Mouse (Mus musculus): ENCODE measurements at regions not wholly inside any gene's neighbourhood (a gene's known extent, or its start where the extent isn't known, plus 50 kb on each side); places are given as distances from the start of the nearest gene placed in this dataset.

DNA sequence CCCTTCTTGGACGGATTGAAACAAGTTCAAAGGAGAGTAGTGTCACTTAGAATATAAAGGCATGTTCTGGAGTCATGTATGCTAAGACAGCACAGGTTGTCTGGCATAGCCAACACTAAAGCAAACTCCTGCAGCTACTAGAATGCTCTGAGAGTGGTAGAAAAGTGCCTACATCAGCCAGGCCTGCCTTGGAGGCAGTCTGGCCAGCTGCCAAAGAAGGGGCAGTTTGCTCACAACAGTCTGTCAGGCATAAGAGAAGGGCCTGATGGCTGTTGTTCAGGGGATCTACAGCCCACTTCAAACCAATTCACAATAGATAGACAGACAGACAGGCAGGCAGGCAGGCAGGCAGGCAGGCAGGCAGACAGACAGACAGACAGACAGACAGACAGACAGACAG is 136.5 kb upstream of the Dap start:
- Histone ChIP-seq H3K27me3 (ENCODE audit: control insufficient read depth, insufficient read depth, low read length) (no peaks in the 10 kb centered on the region), H3K27ac (ENCODE audit: low read length) (no peak overlapping the region), H3K9ac (ENCODE audit: low read length) (no peak overlapping the region), H3K9me3 (replicated peaks; ENCODE audit: control insufficient read depth, low read length) (no peaks in the 10 kb centered on the region), H3K4me1 (ENCODE audit: control insufficient read depth, insufficient read depth, low read length) (no peaks in the 10 kb centered on the region), H3K4me3 (replicated peaks; ENCODE audit: low read length) (no peak overlapping the region), H3K36me3 (ENCODE audit: control insufficient read depth, insufficient read depth, low read length) (no peaks in the 10 kb centered on the region), H3K4me2 (ENCODE audit: low read depth, low read length) (no peak overlapping the region)
- 77% methylated on average over 1 of the region's 1 CpGs for WGBS
- no peak for ATAC-seq (ENCODE audit: insufficient read depth, low FRiP score)

DNA sequence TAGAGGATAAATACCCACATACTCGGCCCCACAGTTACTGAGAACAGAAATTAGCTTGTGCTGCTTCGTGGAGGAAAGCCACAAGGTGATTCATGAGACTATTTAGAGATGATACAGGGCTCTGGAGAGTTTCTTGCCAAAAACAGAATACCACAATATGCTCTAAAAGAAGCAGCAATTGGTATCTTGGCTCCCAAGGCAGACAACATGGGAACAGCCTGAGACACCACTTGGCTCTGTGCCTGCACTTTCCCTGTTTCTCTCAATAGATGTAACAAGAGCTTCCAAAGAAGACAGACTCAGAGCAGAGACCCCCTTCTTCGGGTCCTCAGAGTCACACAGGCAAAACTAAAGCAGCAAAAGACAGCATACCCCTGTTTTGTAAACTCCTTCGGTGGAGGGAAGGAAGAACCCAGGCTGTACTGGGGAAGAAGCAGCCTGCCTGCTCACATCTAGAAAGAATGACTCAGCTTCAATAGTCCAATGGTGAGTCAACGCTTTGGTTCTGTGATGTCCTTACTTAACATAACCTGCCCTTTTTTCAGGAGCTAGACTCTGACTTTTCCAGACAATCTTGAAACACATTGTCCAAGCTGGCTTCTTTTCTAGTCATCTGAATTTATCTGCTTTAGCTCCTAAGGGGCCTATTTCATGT is 132.1 kb upstream of the Dap start:
- WGBS = 44% methylated on average over 5 of the region's 5 CpGs
- Histone ChIP-seq H3K36me3 (ENCODE audit: control insufficient read depth, insufficient read depth, low read length) (no peaks in the 10 kb centered on the region), H3K4me2 (ENCODE audit: low read depth, low read length) (no peak overlapping the region), H3K9ac (ENCODE audit: low read length) (no peak overlapping the region), H3K4me1 (ENCODE audit: control insufficient read depth, insufficient read depth, low read length) (no peaks in the 10 kb centered on the region), H3K4me3 (replicated peaks; ENCODE audit: low read length) (no peak overlapping the region), H3K27ac (ENCODE audit: low read length) (no peak overlapping the region), H3K9me3 (replicated peaks; ENCODE audit: control insufficient read depth, low read length) (no peaks in the 10 kb centered on the region), H3K27me3 (ENCODE audit: control insufficient read depth, insufficient read depth, low read length) (no peaks in the 10 kb centered on the region)
- no peak for ATAC-seq (ENCODE audit: insufficient read depth, low FRiP score)

DNA sequence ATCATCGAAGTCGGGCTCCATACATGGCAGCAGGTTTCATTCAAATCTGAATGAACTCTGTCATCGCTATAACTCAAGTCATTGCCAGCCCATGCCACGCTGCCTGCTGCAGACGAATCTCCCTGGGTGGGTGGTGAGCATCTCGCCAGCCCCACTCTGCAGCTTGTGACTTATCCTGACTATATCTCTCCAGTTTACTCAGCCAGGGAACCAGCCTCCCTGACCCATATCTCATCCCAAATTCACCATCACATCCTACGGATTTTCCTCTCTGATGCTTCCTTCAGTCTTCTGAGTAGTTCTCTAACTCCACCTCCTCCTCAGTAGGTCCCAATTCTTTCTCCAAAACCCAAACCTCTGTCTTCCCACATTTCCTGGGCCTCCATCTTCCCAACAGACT is 127.9 kb upstream of the Dap start:
- no peak overlapping the region for H3K27ac ChIP-seq (ENCODE audit: low read length)
- 90% methylated on average over 7 of the region's 7 CpGs for WGBS
- ATAC-seq (ENCODE audit: insufficient read depth, low FRiP score) = no peak
- no peak overlapping the region for H3K4me3 ChIP-seq (replicated peaks; ENCODE audit: low read length)
- no peaks in the 10 kb centered on the region for H3K9me3 ChIP-seq (replicated peaks; ENCODE audit: control insufficient read depth, low read length)
- H3K27me3 ChIP-seq (ENCODE audit: control insufficient read depth, insufficient read depth, low read length) = no peaks in the 10 kb centered on the region
- H3K4me1 ChIP-seq (ENCODE audit: control insufficient read depth, insufficient read depth, low read length) = no peaks in the 10 kb centered on the region
- no peak overlapping the region for H3K9ac ChIP-seq (ENCODE audit: low read length)
- no peak overlapping the region for H3K4me2 ChIP-seq (ENCODE audit: low read depth, low read length)
- no peaks in the 10 kb centered on the region for H3K36me3 ChIP-seq (ENCODE audit: control insufficient read depth, insufficient read depth, low read length)

DNA sequence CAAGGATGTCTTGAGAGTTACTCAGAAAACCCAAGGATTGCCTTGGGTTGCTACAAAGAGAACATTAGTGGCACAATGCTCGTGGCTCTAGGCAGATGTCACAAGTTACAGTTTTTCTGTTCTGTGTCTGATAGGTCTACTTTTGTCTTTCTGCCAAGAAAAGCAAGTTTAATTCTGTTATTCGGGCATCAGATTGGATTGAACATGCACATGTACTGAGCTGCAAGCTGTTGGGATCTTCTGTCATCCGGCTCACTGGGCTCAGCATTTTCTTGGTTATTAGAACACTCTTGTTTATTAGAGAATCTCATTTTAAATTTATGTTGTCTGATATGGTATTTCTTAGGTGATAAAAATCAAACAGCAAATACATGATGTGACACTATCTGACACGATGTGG is 126.8 kb upstream of the Dap start:
- Histone ChIP-seq H3K4me3 (replicated peaks; ENCODE audit: low read length) (no peak overlapping the region), H3K9me3 (replicated peaks; ENCODE audit: control insufficient read depth, low read length) (no peaks in the 10 kb centered on the region), H3K27me3 (ENCODE audit: control insufficient read depth, insufficient read depth, low read length) (no peaks in the 10 kb centered on the region), H3K36me3 (ENCODE audit: control insufficient read depth, insufficient read depth, low read length) (no peaks in the 10 kb centered on the region), H3K27ac (ENCODE audit: low read length) (no peak overlapping the region), H3K4me1 (ENCODE audit: control insufficient read depth, insufficient read depth, low read length) (no peaks in the 10 kb centered on the region), H3K9ac (ENCODE audit: low read length) (no peak overlapping the region), H3K4me2 (ENCODE audit: low read depth, low read length) (no peak overlapping the region)
- no peak for ATAC-seq (ENCODE audit: insufficient read depth, low FRiP score)
- WGBS = 74% methylated on average over 4 of the region's 4 CpGs

DNA sequence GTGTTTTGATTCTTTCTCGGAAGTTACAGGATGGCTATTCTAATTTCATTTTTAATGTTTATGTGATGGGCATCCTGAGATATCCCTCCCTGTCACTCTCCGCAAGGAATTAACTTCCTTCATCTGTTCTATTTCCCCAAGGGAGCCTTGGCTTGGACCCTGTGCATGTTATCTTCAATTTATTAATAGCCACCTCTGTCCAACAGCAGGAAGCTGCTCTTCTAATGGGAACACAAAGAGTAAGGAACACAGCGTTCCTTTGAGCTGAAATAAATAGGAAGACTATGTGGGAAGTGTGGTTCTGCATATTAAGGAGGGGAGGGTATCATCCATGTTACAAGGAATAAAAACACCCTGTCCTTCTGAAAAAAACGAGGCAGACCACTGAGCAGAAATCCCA is 119.4 kb upstream of the Dap start:
- Histone ChIP-seq H3K27me3 (ENCODE audit: control insufficient read depth, insufficient read depth, low read length) (no peaks in the 10 kb centered on the region), H3K9ac (ENCODE audit: low read length) (no peak overlapping the region), H3K4me2 (ENCODE audit: low read depth, low read length) (no peak overlapping the region), H3K4me3 (replicated peaks; ENCODE audit: low read length) (no peak overlapping the region), H3K9me3 (replicated peaks; ENCODE audit: control insufficient read depth, low read length) (no peaks in the 10 kb centered on the region), H3K36me3 (ENCODE audit: control insufficient read depth, insufficient read depth, low read length) (no peaks in the 10 kb centered on the region), H3K27ac (ENCODE audit: low read length) (no peak overlapping the region), H3K4me1 (ENCODE audit: control insufficient read depth, insufficient read depth, low read length) (no peaks in the 10 kb centered on the region)
- no peak for ATAC-seq (ENCODE audit: insufficient read depth, low FRiP score)
- WGBS = 84% methylated on average over 4 of the region's 4 CpGs

DNA sequence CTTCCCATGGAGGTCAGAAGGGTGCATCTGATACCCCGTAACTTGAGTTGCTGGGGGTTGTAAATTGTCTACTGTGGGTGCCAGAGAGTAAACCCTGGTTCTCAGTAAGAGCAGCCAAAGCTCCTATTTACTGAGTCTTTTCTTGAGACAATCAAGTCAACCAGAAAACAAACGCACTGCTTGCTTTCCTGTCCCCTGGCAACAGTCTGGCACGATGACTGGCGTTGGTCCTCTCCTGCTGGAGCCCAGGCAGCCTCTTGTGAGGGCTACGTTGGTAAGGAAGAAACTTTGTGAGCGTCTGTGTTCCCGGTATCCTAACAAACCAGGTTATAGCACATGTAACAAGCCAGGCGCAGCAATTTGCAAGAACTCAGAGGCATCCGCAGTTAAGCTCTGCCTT is 117.2 kb upstream of the Dap start:
- H3K4me3 ChIP-seq (replicated peaks; ENCODE audit: low read length) = no peak overlapping the region
- H3K27ac ChIP-seq (ENCODE audit: low read length) = no peak overlapping the region
- 68% methylated on average over 9 of the region's 9 CpGs for WGBS
- H3K4me1 ChIP-seq (ENCODE audit: control insufficient read depth, insufficient read depth, low read length) = no peaks in the 10 kb centered on the region
- H3K36me3 ChIP-seq (ENCODE audit: control insufficient read depth, insufficient read depth, low read length) = no peaks in the 10 kb centered on the region
- no peak overlapping the region for H3K4me2 ChIP-seq (ENCODE audit: low read depth, low read length)
- no peak overlapping the region for H3K9ac ChIP-seq (ENCODE audit: low read length)
- H3K27me3 ChIP-seq (ENCODE audit: control insufficient read depth, insufficient read depth, low read length) = no peaks in the 10 kb centered on the region
- no peaks in the 10 kb centered on the region for H3K9me3 ChIP-seq (replicated peaks; ENCODE audit: control insufficient read depth, low read length)
- ATAC-seq (ENCODE audit: insufficient read depth, low FRiP score) = no peak

DNA sequence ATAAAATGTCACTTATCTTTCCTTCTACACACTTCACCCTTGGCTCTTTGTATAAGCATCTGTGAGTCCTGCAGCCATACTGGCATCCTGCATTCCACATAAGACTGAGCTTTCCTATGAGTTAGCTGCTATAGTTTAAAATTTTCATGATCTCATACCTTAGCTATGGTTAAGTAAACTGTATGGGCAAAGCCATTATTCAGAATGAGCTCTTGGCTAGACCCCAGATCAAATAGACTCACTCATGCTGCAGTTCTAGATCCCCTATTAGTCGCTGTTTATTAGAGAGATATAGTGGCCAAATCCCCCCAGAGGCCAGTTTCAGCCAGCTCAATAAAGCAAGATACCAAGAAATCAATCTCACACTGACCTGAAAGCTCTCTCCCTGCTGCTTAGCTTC is 110.9 kb upstream of the Dap start:
- Histone ChIP-seq H3K36me3 (ENCODE audit: control insufficient read depth, insufficient read depth, low read length) (no peaks in the 10 kb centered on the region), H3K4me2 (ENCODE audit: low read depth, low read length) (no peak overlapping the region), H3K27ac (ENCODE audit: low read length) (no peak overlapping the region), H3K4me1 (ENCODE audit: control insufficient read depth, insufficient read depth, low read length) (no peaks in the 10 kb centered on the region), H3K9me3 (replicated peaks; ENCODE audit: control insufficient read depth, low read length) (no peaks in the 10 kb centered on the region), H3K9ac (ENCODE audit: low read length) (no peak overlapping the region), H3K27me3 (ENCODE audit: control insufficient read depth, insufficient read depth, low read length) (no peaks in the 10 kb centered on the region), H3K4me3 (replicated peaks; ENCODE audit: low read length) (no peak overlapping the region)
- ATAC-seq (ENCODE audit: insufficient read depth, low FRiP score) = no peak
- 48% methylated on average over 1 of the region's 1 CpGs for WGBS

- no peaks in the 10 kb centered on the region for H3K9me3 ChIP-seq (replicated peaks; ENCODE audit: control insufficient read depth, low read length)
- H3K9ac ChIP-seq (ENCODE audit: low read length) = no peak overlapping the region
- no peaks in the 10 kb centered on the region for H3K4me1 ChIP-seq (ENCODE audit: control insufficient read depth, insufficient read depth, low read length)
- ATAC-seq (ENCODE audit: insufficient read depth, low FRiP score) = peak; percentile 33; the same call in 1 of the 2 replicates
- no peak overlapping the region for H3K4me2 ChIP-seq (ENCODE audit: low read depth, low read length)
- no peak overlapping the region for H3K27ac ChIP-seq (ENCODE audit: low read length)
- H3K36me3 ChIP-seq (ENCODE audit: control insufficient read depth, insufficient read depth, low read length) = no peaks in the 10 kb centered on the region
- H3K27me3 ChIP-seq (ENCODE audit: control insufficient read depth, insufficient read depth, low read length) = no peaks in the 10 kb centered on the region
- H3K4me3 ChIP-seq (replicated peaks; ENCODE audit: low read length) = no peak overlapping the region
Observed at GRCm38 (mm10) chr15:31117338-31117737, 106.8 kb upstream of the Dap start.

GRCm38 (mm10) chr15:31120147-31120546 is 104.0 kb upstream of the Dap start:
- H3K27me3 ChIP-seq (ENCODE audit: control insufficient read depth, insufficient read depth, low read length) = no peaks in the 10 kb centered on the region
- no peak overlapping the region for H3K4me3 ChIP-seq (replicated peaks; ENCODE audit: low read length)
- H3K4me1 ChIP-seq (ENCODE audit: control insufficient read depth, insufficient read depth, low read length) = no peaks in the 10 kb centered on the region
- ATAC-seq (ENCODE audit: insufficient read depth, low FRiP score) = no peak
- no peaks in the 10 kb centered on the region for H3K9me3 ChIP-seq (replicated peaks; ENCODE audit: control insufficient read depth, low read length)
- whole genome bisulfite sequencing = 65% methylated on average over 6 of the region's 6 CpGs
- no peaks in the 10 kb centered on the region for H3K36me3 ChIP-seq (ENCODE audit: control insufficient read depth, insufficient read depth, low read length)
- no peak overlapping the region for H3K27ac ChIP-seq (ENCODE audit: low read length)
- H3K4me2 ChIP-seq (ENCODE audit: low read depth, low read length) = no peak overlapping the region
- no peak overlapping the region for H3K9ac ChIP-seq (ENCODE audit: low read length)

DNA sequence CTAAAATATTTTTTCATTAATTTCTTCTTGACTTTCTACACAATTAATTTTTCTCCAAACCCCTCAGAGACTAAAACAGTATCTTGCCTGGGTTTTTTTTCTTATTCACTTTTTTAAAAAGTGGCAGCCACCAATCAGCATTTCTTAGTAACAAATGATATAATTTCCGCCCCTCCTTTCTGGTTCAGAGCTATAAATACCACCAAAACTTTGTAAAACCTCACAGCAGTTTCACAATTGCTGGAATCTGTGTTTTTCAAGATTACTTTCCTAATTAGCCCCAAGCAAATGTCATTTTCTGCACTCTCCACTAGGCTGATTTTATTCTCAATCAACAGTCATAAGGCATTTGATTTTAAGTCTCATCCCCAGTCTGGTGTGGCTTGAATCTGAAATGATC is 98.3 kb upstream of the Dap start:
- Histone ChIP-seq H3K9me3 (replicated peaks; ENCODE audit: control insufficient read depth, low read length) (no peaks in the 10 kb centered on the region), H3K4me2 (ENCODE audit: low read depth, low read length) (no peak overlapping the region), H3K27me3 (ENCODE audit: control insufficient read depth, insufficient read depth, low read length) (no peaks in the 10 kb centered on the region), H3K36me3 (ENCODE audit: control insufficient read depth, insufficient read depth, low read length) (no peaks in the 10 kb centered on the region), H3K4me3 (replicated peaks; ENCODE audit: low read length) (no peak overlapping the region), H3K9ac (ENCODE audit: low read length) (no peak overlapping the region), H3K4me1 (ENCODE audit: control insufficient read depth, insufficient read depth, low read length) (no peaks in the 10 kb centered on the region), H3K27ac (ENCODE audit: low read length) (no peak overlapping the region)
- 93% methylated on average over 1 of the region's 1 CpGs for WGBS
- no peak for ATAC-seq (ENCODE audit: insufficient read depth, low FRiP score)

All from stomach, embryonic 16.5 days (tissue).